Mouse (Mus musculus) heart, embryonic 14.5 days (tissue): ENCODE results near the gene Olfr222. TPM values are rescaled to one million over a fixed set of nuclear protein-coding genes. Genes with fewer than 3 reads are reported as not detected.

Experiments used
- ATAC-seq: fragments of 200-750 bp; cut with Nextera tagmentation; 2 replicates; pipeline ENCODE4 v1.8.0; 2017; ENCODE audit warnings: low read depth, moderate TSS enrichment; ENCODE audit not compliant: insufficient number of reproducible peaks, insufficient read depth, low FRiP score
- H3K27ac ChIP-seq, 2 experiments: fragments of 200-500 bp in 1 of 2; fragments of 300-500 bp in 1 of 2; sonication (generic) in 1 of 2; replicated peaks in 1 of 2; 2 replicates each; pipeline ENCODE4 v1.5.1; 2012 to 2014; ENCODE audit warnings: low read depth in 2 of 2, low read length in 2 of 2, control low read depth in 1 of 2, mild to moderate bottlenecking in 1 of 2, mixed read lengths in 1 of 2; ENCODE audit not compliant: control insufficient read depth in 1 of 2, insufficient read depth in 1 of 2
- H3K27me3 ChIP-seq: fragments of 300-500 bp; sonication (generic); 2 replicates; pipeline ENCODE4 v1.6.1; 2014; ENCODE audit warnings: mild to moderate bottlenecking, low read length, control low read depth; ENCODE audit not compliant: control insufficient read depth, insufficient read depth
- H3K36me3 ChIP-seq: fragments of 300-500 bp; sonication (generic); 2 replicates; pipeline ENCODE4 v1.6.1; 2014; ENCODE audit warnings: mild to moderate bottlenecking, control low read depth, low read length, mixed read lengths; ENCODE audit not compliant: control insufficient read depth, insufficient read depth
- H3K4me1 ChIP-seq, 2 experiments: fragments of 200-500 bp in 1 of 2; fragments of 300-500 bp in 1 of 2; sonication (generic) in 1 of 2; 2 replicates each; pipeline ENCODE4 v1.6.1; 2012 to 2014; ENCODE audit warnings: low read length in 2 of 2, control low read depth in 1 of 2, mixed read lengths in 1 of 2; ENCODE audit not compliant: control insufficient read depth in 2 of 2, insufficient read depth in 2 of 2
- H3K4me2 ChIP-seq: fragments of 300-500 bp; sonication (generic); 2 replicates; pipeline ENCODE4 v1.6.1; 2014; ENCODE audit warnings: mild to moderate bottlenecking, low read length
- H3K4me3 ChIP-seq, 2 experiments: fragments of 200-500 bp in 1 of 2; fragments of 300-500 bp in 1 of 2; sonication (generic) in 1 of 2; 2 replicates each; pipeline ENCODE4 v1.5.1; 2012 to 2014; ENCODE audit warnings: low read length in 2 of 2, mild to moderate bottlenecking in 2 of 2, control low read depth in 1 of 2, low read depth in 1 of 2, moderate library complexity in 1 of 2; ENCODE audit not compliant: control insufficient read depth in 1 of 2, insufficient read depth in 1 of 2
- H3K9ac ChIP-seq: fragments of 300-500 bp; sonication (generic); 2 replicates; pipeline ENCODE4 v1.6.1; 2014; ENCODE audit warnings: mild to moderate bottlenecking, low read length
- H3K9me3 ChIP-seq: fragments of 300-500 bp; sonication (generic); 2 replicates; pipeline ENCODE4 v1.6.1; 2016; ENCODE audit warnings: low read length, control low read depth; ENCODE audit not compliant: control insufficient read depth
- WGBS: fragments of 180-500 bp; shearing (Covaris S2); extraction: QIAGEN DNeasy Blood & Tissue Kit; methylation state at CpG from one replicate; pipeline ENCODE4 v1.1.7; 2014; 5-methylcytosine and 5-hydroxymethylcytosine counted together
- polyA plus RNA-seq: library from polyadenylated mRNA; unstranded; fragments of >200 nt; fragmentation: Nextera tagmentation; extraction: Ambion mirVana; gene quantifications from 2 replicates; pipeline ENCODE4 v1.2.1, GENCODE M21; 2014

Gene Olfr222
- polyA plus RNA-seq, 1 experiment from 2014 or later, result not detected

DNA sequence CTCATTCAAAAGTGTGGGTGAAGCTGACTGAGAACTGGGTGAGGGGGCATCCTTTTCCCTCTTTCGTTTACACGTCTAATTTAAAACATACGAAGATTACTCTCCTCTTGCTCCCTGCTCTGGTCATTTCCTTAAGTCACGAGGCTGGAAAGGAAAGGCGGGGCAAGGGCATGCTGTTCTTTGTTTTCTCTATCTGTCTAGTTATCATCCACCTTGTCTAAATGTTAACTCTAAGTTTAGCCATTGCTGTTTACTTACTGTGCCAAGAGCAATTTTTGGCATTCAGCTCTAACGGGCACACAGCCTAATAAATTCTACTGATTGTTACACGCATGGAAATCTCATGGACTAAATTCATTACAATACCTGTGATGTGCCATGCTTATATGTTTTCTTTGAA, 23.2 kb upstream of the Olfr222 start:
- H3K9me3 ChIP-seq, result no peaks in the 10 kb centered on the region
- H3K27me3 ChIP-seq, result no peaks in the 10 kb centered on the region
- no peak overlapping the region for H3K4me2 ChIP-seq
- no peak overlapping the region for H3K27ac ChIP-seq
- H3K4me3 ChIP-seq, result no peak overlapping the region
- H3K9ac ChIP-seq, result no peak overlapping the region
- no peak for ATAC-seq
- WGBS, result 65% methylated on average over 7 of the region's 7 CpGs
- H3K4me1 ChIP-seq, result no peaks in the 10 kb centered on the region
- H3K36me3 ChIP-seq, result no peaks in the 10 kb centered on the region

- Histone ChIP-seq H3K9me3 (no peaks in the 10 kb centered on the region), H3K4me2 (no peak overlapping the region), H3K4me3 (no peak overlapping the region), H3K36me3 (no peaks in the 10 kb centered on the region), H3K9ac (no peak overlapping the region), H3K4me1 (no peaks in the 10 kb centered on the region), H3K27ac (no peak overlapping the region), H3K27me3 (no peaks in the 10 kb centered on the region)
- no peak for ATAC-seq
- WGBS, result 81% methylated on average over 8 of the region's 8 CpGs
These were observed 20.9 kb upstream of the Olfr222 start for GRCm38 (mm10) chr11:59596950-59597349.

DNA sequence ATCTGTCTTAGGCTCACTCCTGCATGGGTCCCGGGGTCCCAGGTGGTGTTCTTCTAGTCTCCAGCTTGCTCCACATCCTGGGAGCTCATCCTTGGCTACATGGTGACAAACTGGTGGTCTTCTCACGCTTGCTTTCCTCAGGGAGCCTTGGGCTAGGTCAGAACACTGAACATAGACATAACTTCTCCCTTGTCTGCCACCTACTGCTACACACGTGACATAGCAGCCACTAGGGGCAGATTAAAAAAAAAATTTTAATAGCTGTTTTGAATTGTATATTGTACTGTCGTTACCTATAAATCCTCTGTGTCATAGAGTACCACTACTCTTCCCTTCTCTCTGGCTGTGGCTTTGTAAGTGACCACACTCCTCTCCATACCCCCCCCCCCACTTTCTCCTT, 20.1 kb upstream of the Olfr222 start:
- no peak for ATAC-seq
- H3K4me1 ChIP-seq, result no peaks in the 10 kb centered on the region
- H3K36me3 ChIP-seq, result no peaks in the 10 kb centered on the region
- no peaks in the 10 kb centered on the region for H3K27me3 ChIP-seq
- no peak overlapping the region for H3K27ac ChIP-seq
- H3K4me3 ChIP-seq, result no peak overlapping the region
- 37% methylated on average over 4 of the region's 4 CpGs for WGBS
- no peak overlapping the region for H3K4me2 ChIP-seq
- H3K9ac ChIP-seq, result no peak overlapping the region
- H3K9me3 ChIP-seq, result no peaks in the 10 kb centered on the region

- no peaks in the 10 kb centered on the region for H3K4me1 ChIP-seq
- H3K4me3 ChIP-seq, result no peak within 1 kb of the TSS
- no peak within 1 kb of the TSS for H3K27ac ChIP-seq
- H3K27me3 ChIP-seq, result no peaks in the 10 kb centered on the region
- H3K4me2 ChIP-seq, result no peak within 1 kb of the TSS
- no peak within 1 kb of the TSS for H3K9ac ChIP-seq
- ATAC-seq, result no peak
- H3K36me3 ChIP-seq, result no peaks in the 10 kb centered on the region
- H3K9me3 ChIP-seq, result no peaks in the 10 kb centered on the region
- 71% methylated on average over 6 of the region's 6 CpGs for WGBS
These were observed 17.2 kb upstream of the Olfr222 start, which contains the start of gene Olfr223 for GRCm38 (mm10) chr11:59593189-59593588. TSS of gene Olfr223 (minus strand) at chr11:59593289.

GRCm38 (mm10) chr11:59589496-59589895, 13.5 kb upstream of the Olfr222 start:
- no peaks in the 10 kb centered on the region for H3K9me3 ChIP-seq
- 82% methylated on average over 8 of the region's 8 CpGs for WGBS
- no peak overlapping the region for H3K4me2 ChIP-seq
- H3K4me1 ChIP-seq, result no peaks in the 10 kb centered on the region
- no peaks in the 10 kb centered on the region for H3K27me3 ChIP-seq
- no peak for ATAC-seq
- H3K27ac ChIP-seq, result no peak overlapping the region
- H3K9ac ChIP-seq, result no peak overlapping the region
- H3K36me3 ChIP-seq, result no peaks in the 10 kb centered on the region
- H3K4me3 ChIP-seq, result no peak overlapping the region

DNA sequence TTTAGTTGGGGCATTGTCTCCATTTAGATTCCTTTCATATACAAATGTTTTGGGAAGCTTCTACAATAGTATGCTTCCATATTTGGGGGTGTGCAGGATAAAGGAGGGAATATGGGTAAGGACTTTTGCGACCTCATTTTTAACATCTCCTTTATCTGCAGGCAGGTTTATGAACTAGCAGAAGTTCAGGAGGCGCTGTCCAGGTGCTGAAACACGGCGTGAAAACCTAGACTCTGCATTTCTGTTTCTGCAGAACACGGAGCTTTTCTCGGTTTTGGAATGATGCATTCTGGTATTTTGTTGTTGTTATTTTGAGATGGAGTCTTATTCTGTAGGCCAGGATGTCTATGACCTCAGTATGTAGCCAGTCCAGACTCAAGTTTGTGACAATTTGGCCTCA, 8.5 kb upstream of the Olfr222 start:
- WGBS, result 28% methylated on average over 6 of the region's 6 CpGs
- Histone ChIP-seq H3K27ac (no peak overlapping the region), H3K9me3 (no peaks in the 10 kb centered on the region), H3K4me2 (no peak overlapping the region), H3K27me3 (no peaks in the 10 kb centered on the region), H3K9ac (no peak overlapping the region), H3K4me1 (no peaks in the 10 kb centered on the region), H3K36me3 (no peaks in the 10 kb centered on the region), H3K4me3 (no peak overlapping the region)
- no peak for ATAC-seq

DNA sequence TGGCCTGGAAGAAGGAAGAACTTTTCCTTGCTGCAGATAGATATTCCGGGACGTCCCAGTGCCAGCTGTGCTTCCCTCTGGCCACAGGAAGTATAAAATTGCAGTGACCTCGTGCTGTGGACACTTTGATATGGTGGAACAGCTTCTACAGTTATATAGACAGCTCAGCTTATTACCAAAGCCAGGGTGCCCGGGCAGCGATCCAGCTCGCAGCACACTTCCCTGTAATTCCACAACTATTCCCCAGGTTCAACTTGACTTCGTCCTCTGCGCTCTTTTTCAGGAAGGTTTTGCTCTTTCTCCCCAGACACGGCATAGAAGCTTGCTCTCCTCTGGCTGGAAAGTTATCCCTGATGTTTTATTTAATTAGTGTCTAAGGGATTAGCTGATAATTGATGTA, 309 bp downstream of the Olfr222 start:
- 54% methylated on average over 9 of the region's 9 CpGs for WGBS
- Histone ChIP-seq H3K4me1 (no peaks in the 10 kb centered on the region), H3K27me3 (peaks cover 32% of the 10 kb centered on the region), H3K9me3 (no peaks in the 10 kb centered on the region), H3K4me3 (no peak overlapping the region), H3K27ac (no peak overlapping the region), H3K9ac (no peak overlapping the region), H3K36me3 (no peaks in the 10 kb centered on the region), H3K4me2 (no peak overlapping the region)
- no peak for ATAC-seq

GRCm38 (mm10) chr11:59569306-59569705, 6.7 kb downstream of the Olfr222 start:
- WGBS, result 57% methylated on average over 3 of the region's 3 CpGs
- no peak for ATAC-seq
- no peak overlapping the region for H3K4me2 ChIP-seq

More at GRCm38 (mm10) chr11:59569306-59569705, 6.7 kb downstream of the Olfr222 start:
- no peak overlapping the region for H3K27ac ChIP-seq
- H3K9ac ChIP-seq, result no peak overlapping the region
- H3K4me1 ChIP-seq, result no peaks in the 10 kb centered on the region
- H3K9me3 ChIP-seq, result no peaks in the 10 kb centered on the region
- H3K36me3 ChIP-seq, result no peaks in the 10 kb centered on the region
- H3K27me3 ChIP-seq, result peaks cover 29% of the 10 kb centered on the region
- no peak overlapping the region for H3K4me3 ChIP-seq
